Mouse (Mus musculus) ZHBTc4 (cell line): Measurements from ENCODE around the gene Filip1.

ENCODE experiments used
- DNase-seq: peaks from one replicate; pipeline ENCODE4 v3.0.0-alpha.2; 2011; ENCODE audit warnings: low read depth, low spot score

Filip1 gene

DNA sequence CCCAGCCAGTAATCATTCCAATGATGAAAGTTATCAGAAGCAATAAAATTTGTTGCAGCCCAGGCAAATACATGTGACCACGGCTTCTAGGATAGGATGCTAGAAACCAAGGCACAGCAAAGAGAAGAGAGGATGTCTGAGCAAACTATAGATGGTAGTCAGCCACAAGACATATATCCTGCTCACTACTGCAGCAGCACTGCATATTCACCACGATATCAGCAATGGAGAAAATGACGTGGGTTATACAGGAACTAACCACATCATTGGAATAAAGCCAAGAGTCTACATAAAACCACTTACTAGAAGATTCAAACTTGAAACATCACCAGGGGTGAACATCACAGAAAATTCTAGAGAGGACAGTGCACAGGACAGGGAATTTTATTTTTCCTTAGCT is 113.8 kb downstream of the Filip1 start:
- no peak for DNase-seq

- DNase-seq = no peak
Measured at GRCm38 (mm10) chr9:79894665-79895064, 118.0 kb downstream of the Filip1 start.

- DNase-seq = no peak
Measured at GRCm38 (mm10) chr9:79893841-79894612, 118.6 kb downstream of the Filip1 start.

DNA sequence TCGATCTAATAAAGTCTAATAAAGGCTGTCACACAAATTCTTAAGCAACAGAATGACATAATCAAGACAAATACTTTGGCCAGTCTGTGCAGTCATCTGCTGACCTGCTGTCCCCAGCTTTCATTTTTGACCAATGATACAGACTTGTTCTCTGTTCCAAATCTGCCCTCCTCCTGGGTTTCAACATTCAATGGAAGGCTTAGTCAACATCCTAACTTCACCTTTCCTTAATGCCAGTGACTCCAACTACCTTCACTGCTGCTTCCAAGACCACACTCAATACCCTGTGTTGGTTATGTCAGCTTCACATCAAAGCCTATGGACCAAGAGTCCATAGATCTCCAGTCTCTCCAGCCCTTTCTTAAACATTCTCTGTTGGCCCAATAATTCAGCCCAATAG is 120.5 kb downstream of the Filip1 start:
- DNase-seq = no peak

- DNase-seq = no peak
Measured at GRCm38 (mm10) chr9:79890488-79890887, 122.2 kb downstream of the Filip1 start.

DNA sequence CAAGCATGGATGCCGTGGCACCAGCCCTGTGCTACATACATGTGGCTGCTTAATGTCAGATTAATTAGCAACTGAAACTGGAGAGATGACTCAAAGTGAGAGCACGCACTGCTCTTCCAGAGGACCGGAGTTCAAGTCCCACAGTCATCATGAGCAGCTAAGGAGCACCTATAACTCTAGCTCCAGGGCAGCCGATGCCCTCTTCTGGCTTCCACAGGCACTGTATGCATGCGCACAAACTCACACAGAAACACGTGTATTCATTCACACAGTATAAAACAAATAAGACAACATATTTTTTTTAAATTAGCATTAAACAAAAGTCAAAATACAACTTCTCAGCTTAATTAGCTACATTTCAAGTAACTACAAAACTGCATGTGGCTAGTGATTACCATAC is 123.5 kb downstream of the Filip1 start:
- DNase-seq = no peak

DNA sequence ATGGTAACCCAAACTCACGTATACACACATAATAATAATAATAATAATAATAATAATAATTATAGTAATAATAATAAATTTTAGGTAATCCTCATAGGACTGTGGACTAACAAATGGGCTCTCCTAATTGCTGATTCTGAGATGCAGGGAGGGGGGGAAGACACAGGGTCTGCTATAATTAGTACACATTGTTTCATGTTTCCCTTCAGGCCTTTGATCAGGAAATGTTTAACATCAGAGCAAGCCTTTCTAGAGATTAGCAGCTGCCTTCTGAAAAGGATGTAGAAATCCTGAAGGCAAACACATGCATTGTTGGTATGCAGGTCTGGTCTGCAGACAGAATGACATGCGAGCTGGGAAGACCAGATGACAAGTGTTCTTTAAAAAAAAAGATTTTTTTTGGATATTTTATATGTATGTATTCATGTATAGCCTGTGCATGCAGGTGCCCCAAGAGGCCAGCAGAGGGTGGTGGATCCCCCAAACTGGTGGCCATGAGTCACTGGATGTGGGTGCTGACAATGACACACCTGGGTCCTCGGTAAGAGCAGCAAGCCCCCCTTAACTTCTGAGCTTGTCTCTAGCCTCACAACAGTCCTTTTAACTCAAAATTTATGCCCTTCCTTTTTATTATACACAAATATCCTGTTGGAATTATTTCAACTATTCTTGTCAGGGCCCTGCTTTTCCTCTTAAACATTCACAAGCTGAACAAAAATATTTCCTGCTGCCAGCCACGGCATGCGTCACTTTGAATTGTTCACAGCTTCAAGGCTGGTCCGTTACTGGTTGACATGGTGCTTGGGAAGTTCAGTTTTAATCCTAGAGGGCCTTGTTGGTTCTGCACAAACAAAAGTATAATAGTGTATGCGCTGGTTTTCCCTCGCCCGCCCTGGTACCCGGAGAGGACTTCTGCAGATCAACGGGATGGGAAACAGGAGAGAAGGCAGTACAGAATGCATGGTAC is 127.1 kb downstream of the Filip1 start:
- no peak for DNase-seq

DNA sequence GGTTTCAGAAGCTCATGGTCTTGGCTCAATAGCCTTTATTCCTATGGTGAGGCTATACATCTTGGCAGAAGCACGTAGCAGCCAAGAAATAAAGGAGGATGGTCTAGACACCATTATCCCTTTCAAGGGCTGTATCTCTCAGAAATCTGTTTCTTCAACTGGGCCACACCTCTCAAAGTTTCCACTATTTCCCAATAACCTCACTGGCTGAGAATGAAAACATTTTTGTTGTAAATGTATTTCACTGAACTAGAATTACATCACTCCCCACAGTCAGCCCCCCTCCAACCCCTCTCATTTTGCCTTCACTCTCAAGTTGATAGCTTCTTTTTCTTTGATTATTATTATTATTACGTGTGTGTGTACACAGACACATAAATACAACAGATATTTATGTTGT is 129.5 kb downstream of the Filip1 start:
- DNase-seq = no peak

DNA sequence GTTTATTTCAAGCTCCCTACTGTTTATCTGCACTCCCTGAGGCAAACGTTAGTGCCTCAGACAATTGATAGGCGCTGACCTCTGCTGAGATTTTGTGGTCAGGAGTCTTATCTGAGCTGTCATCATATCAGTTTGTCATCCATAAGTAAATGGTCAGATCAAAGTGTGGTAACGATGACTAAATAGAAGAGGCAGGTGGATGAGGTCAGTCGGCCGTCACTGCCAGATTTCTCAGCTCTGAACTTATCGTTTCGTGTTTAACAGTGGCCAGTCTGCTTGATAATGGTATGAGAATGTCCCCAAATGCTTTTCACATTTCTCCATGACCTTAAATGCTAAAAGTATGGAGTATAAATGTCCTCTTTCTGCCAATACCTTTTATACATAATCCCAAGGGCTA is 132.6 kb downstream of the Filip1 start:
- DNase-seq = no peak

DNA sequence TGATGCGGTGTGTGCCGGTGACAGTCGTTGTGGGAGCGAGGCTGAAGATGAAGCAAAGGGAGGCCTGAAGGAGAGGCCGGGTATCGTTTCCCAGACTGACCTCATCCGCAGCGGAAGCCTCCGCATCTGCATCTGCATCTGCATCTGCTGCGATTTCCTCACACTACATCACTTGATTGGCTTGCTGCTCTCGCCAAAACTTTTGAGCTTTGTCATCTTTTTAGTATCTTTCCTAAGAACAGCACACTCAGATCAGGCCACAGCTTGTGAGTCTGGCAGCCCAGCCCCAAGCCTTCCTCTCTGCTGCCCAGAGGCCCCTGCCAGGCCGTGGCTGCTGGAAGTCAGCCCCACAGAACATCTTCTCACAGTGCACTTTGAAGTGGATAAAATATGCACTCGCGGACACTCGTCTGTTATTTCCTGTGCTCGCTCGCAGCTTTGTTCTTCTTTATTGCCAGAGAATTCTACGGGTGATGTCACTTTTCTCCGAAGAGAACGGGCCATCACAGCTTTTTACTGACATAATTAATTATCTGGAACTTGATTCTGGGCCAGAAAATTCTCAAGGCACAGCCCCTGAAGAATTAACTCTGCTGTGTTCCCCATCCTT is 137.0 kb downstream of the Filip1 start:
- no peak for DNase-seq

- no peak for DNase-seq
Measured at GRCm38 (mm10) chr9:79872598-79872997, 140.1 kb downstream of the Filip1 start.

GRCm38 (mm10) chr9:79869512-79869911 is 143.1 kb downstream of the Filip1 start:
- no peak for DNase-seq

GRCm38 (mm10) chr9:79865998-79866397 is 146.7 kb downstream of the Filip1 start:
- peak; percentile 9 for DNase-seq

GRCm38 (mm10) chr9:79862544-79862943 is 150.1 kb downstream of the Filip1 start:
- no peak for DNase-seq

DNA sequence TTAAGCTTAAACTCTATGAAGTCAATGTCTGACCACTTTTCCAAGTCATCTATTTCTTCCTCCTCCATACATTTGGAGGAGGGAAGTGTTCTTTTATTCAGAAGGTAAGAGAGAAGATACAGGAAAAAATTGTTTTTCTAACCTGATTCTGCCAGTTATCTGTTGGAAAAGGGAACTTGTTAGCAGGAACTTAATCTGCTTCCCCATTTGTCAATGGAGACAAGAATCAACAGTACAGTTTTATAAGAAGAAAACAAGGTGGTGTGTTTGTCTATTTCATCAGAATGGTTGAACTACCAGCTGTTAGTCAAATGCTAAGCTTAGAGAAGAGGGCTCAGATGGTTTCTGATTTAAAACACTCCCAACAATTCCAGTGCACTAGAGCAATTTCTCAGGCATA is 165.6 kb downstream of the Filip1 start:
- DNase-seq = no peak

DNA sequence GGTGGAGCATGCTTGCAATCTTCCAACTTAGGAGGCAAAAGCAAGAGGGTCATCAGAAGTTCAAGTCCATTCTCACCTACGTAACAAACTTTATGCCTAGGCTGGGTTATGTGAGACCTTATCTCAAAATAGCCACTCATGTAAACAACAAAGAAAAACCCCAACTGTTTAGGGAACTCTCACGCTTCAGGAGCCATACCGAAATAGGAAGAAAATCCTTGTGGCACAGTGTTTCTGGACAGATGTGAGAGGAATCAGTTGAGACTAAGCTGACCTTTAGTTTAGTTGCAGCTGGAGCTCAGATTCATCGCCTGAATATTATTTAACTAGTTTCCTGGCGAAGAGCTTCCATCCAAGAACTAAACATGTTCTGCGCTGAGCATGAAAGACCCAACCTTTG is 170.0 kb downstream of the Filip1 start:
- no peak for DNase-seq

DNA sequence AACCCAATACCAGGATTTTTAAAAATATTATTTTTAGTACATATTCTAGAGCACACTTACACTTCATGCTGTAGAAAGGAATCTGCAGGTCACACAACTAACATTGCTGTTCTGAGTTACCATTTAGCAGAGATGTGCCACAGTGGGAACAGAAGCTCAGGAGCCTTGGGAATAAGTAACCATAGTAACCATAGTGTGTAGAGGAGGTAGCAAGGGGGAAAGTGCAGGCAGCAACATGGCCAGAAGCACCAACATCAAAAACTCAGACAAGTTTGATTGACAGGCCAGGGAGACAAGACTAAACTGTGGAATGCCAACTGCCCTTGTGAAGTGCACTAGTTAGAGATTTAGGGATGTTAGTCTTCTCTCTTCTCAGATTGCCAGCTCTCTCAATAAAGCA is 170.6 kb downstream of the Filip1 start:
- no peak for DNase-seq

DNA sequence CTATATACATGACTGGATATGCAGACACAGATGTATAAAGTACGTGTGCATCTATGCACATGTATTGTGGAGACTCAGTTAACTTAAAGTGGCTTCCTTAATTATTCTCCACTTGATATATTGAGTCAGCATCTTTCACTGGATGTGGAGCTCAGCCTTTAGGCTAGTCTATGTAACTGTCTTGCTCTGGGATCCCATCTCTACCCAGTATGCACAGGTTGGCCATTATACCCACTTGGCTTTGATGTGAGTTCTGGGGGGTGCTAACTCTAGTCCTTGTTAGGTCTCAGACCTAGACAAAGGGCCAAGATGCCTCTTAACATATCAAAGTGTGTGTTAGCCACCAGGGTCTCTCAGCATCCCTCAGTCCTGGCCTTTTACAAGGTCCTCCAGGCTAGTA is 181.4 kb downstream of the Filip1 start:
- no peak for DNase-seq

GRCm38 (mm10) chr9:79830874-79831273 is 181.8 kb downstream of the Filip1 start:
- peak; percentile 82 for DNase-seq

DNA sequence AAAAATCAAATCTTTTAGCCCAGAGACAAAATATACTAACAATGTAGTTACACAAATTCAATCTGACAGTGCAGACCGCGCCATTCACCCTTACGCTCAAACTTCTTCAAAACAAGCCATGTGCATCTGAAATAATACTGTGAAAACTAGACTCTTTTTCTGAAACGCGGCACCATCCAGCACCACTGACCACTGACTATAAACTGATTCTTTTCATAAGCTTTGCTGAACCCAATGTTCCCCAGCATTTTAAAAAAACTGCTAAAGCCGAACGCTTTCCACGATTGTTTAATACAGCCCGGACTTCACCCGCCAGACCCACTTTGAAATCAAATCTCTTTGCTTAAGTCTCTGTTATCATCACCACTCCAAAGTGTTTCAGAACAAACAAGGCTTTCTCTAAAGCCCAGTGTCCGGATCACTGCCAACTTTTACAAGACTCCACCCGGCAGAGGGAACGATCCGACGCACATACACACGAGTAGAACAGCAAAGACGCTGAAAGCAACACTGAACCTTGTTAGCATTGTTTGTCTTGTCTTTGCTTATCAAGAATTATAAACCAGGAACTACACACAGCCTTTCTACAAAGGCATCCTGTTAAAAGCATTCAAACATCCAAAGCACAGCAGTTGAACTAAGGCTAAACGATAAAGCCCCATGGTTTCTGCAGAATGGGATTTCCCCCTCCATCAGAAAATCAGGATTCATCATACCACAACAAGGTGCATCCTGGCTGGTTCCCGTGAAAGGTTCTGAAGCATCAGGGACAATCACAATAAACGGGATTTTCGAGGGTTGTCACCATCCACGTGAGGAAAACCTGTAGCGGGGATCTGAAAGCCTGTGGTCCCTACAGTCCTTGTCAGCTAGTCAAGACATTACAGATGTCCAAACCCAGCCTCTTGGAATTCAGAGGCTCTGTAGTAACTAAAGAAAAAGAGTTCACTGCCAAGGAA is 182.5 kb downstream of the Filip1 start:
- no peak for DNase-seq

DNA sequence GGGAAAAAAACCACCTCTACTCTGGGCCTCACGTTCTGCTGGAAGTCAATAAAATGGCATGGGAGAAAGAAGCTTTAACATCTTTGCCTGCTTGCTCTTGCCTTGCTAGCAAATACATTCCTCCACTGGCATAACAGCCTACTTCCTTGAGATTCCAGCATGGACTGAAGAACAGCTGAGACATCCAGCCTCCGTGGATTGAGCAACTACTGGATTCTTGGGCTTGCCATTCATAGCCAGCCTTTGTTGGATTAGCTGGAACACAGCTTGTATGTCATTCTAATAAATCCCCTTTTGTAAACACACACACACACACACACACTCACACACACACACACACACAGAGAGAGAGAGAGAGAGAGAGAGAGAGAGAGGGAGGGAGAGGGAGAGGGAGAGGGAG is 185.6 kb downstream of the Filip1 start:
- DNase-seq = no peak
